Mouse (Mus musculus): ENCODE data around the gene Prkar1a.

GRCm38 (mm10) chr11:109682221-109682620, 33.0 kb downstream of the Prkar1a start:
- no peak for TF ChIP-seq GATA1 (IDR thresholded peaks at IDR 0.05; ENCODE audit: borderline replicate concordance, low read length)
- TF ChIP-seq FLI1 (IDR thresholded peaks at IDR 0.05; ENCODE audit: low read length): no peak

All from megakaryocyte, embryonic 14.5 days (primary cell).